Mouse (Mus musculus) lung, embryonic 14.5 days (tissue): ENCODE results near the gene Exph5. TPM values are rescaled to one million over a fixed set of nuclear protein-coding genes. Genes with fewer than 3 reads are reported as not detected.
A peak's percentile ranks its signal among the peaks of the same experiment; 100 is the strongest.

Source experiments
- ATAC-seq: fragments of 200-750 bp; cut with Nextera tagmentation; 2 replicates; pipeline ENCODE4 v1.8.0; 2017; ENCODE audit warnings: mild to moderate bottlenecking, moderate TSS enrichment, moderate library complexity; ENCODE audit not compliant: insufficient read depth
- DNase-seq: peaks from one replicate; pipeline ENCODE4 v3.0.0-alpha.2; 2015
- H3K27ac ChIP-seq: fragments of 300-500 bp; sonication (generic); 2 replicates; pipeline ENCODE4 v1.5.1; 2014; ENCODE audit warnings: low read depth, mild to moderate bottlenecking, moderate library complexity
- H3K27me3 ChIP-seq: fragments of 300-500 bp; sonication (generic); 2 replicates; pipeline ENCODE4 v1.6.1; 2014; ENCODE audit warnings: low read length, control low read depth; ENCODE audit not compliant: insufficient read depth
- H3K36me3 ChIP-seq: fragments of 300-500 bp; sonication (generic); 2 replicates; pipeline ENCODE4 v1.6.1; 2014; ENCODE audit warnings: control low read depth; ENCODE audit not compliant: insufficient read depth
- H3K4me1 ChIP-seq: fragments of 300-500 bp; sonication (generic); 2 replicates; pipeline ENCODE4 v1.6.1; 2014; ENCODE audit warnings: antibody characterized with exemption, control low read depth; ENCODE audit not compliant: insufficient read depth
- H3K4me2 ChIP-seq: fragments of 300-500 bp; sonication (generic); 2 replicates; pipeline ENCODE4 v1.6.1; 2014; ENCODE audit warnings: mild to moderate bottlenecking
- H3K4me3 ChIP-seq: fragments of 300-500 bp; sonication (generic); 2 replicates; pipeline ENCODE4 v1.5.1; 2014; ENCODE audit warnings: low read depth, low read length
- H3K9ac ChIP-seq: fragments of 300-500 bp; sonication (generic); 2 replicates; pipeline ENCODE4 v1.6.1; 2014
- H3K9me3 ChIP-seq: fragments of 300-500 bp; sonication (generic); 2 replicates; pipeline ENCODE4 v1.6.1; 2016; ENCODE audit warnings: low read depth, low read length, control low read depth
- CTCF ChIP-seq: IDR thresholded peaks from 2 replicates; pipeline ENCODE4 v1.5.1; 2016; ENCODE audit warnings: antibody characterized with exemption, low read depth
- WGBS: fragments of 180-500 bp; shearing (Covaris S2); extraction: QIAGEN DNeasy Blood & Tissue Kit; methylation state at CpG from one replicate; pipeline ENCODE4 v1.1.7; 2014; 5-methylcytosine and 5-hydroxymethylcytosine counted together
- polyA plus RNA-seq: library from polyadenylated mRNA; unstranded; fragments of >200 nt; fragmentation: Nextera tagmentation; extraction: Ambion mirVana; gene quantifications from 2 replicates; pipeline ENCODE4 v1.2.1, GENCODE M21; 2014

Exph5 gene
- polyA plus RNA-seq, 1 experiment from 2014 or later, result 5.0 TPM

DNA sequence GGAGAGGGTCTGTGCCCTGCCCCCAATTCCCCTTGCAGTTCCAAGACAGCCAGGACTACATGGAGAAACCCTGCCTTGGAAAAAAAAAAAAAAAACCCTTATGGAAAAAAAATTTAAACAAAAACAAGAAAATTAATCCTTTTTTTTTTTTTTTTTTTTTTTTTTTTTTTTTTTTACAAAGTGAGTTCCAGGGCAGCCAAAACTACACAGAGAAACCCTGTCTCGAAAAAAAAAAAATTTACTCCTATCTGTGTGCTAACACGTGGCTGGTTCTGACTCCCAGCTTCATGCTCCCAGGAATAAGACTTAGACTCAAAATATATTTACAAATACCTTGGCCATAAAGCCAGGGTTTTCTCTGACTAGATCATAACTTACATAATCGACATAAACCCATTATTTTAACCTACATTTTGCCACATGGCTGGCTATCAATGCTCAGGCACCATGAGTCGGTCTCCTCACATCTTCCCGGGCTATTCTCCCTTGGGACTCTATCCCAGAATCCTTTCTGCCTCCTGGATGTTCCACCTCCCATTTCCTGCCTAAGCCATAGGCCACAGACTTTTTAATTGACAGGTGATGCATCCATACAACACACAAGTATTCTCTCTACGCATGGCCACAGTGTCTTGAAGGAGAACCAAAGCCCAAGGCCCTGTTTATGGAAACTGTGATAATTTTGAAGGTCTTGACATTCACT, 102.7 kb downstream of the Exph5 start:
- no peak overlapping the region for H3K27ac ChIP-seq

GRCm38 (mm10) chr9:53404753-53405722, 103.6 kb downstream of the Exph5 start:
- no peaks in the 10 kb centered on the region for H3K27me3 ChIP-seq
- peak overlapping the region; percentile 61 for H3K4me2 ChIP-seq
- peak overlapping the region; percentile 33 for H3K4me3 ChIP-seq
- H3K36me3 ChIP-seq, result peaks cover 1% of the 10 kb centered on the region
- H3K9me3 ChIP-seq, result no peaks in the 10 kb centered on the region
- peak overlapping the region; percentile 32 for H3K9ac ChIP-seq
- H3K27ac ChIP-seq, result peak overlapping the region; percentile 76
- no peak for TF ChIP-seq CTCF
- peak; percentile 93 for DNase-seq
- peak; percentile 84 for ATAC-seq
- H3K4me1 ChIP-seq, result peaks cover 14% of the 10 kb centered on the region
- 24% methylated on average over 21 of the region's 21 CpGs for WGBS

More for the DNA sequence above, 102.7 kb downstream of the Exph5 start:
- Histone ChIP-seq H3K4me3 (no peak overlapping the region), H3K4me2 (peak overlapping the region; percentile 61; the same call in 1 of the 2 replicates), H3K9me3 (no peaks in the 10 kb centered on the region), H3K9ac (no peak overlapping the region), H3K27me3 (no peaks in the 10 kb centered on the region), H3K36me3 (peaks cover 8% of the 10 kb centered on the region), H3K4me1 (peaks cover 14% of the 10 kb centered on the region)
- TF ChIP-seq CTCF, result no peak
- no peak for DNase-seq
- no peak for ATAC-seq
- WGBS, result 78% methylated on average over 6 of the region's 6 CpGs

DNA sequence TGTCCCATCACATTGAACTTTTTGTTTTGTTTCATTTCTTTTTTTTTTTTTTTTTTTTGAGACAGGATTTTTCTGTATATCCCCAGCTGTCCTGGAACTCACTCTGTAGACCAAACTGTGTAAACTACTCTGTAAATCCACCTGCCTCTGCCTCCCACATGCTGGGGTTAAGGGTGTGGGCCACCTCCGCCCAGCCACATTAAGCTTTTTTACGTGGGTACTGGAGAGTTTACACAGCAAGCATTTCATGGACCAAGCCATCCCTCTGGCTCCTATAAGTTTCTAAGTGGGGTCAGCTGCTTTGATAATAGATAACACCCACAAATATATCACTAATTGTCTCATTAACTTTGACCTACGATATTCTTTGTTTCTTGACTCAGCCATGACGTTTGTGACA, 107.1 kb downstream of the Exph5 start:
- H3K27me3 ChIP-seq, result no peaks in the 10 kb centered on the region
- TF ChIP-seq CTCF, result no peak
- no peaks in the 10 kb centered on the region for H3K9me3 ChIP-seq
- no peak overlapping the region for H3K9ac ChIP-seq
- H3K4me2 ChIP-seq, result no peak overlapping the region
- H3K4me3 ChIP-seq, result no peak overlapping the region
- WGBS, result 46% methylated on average over 4 of the region's 4 CpGs
- DNase-seq, result peak; percentile 6
- H3K36me3 ChIP-seq, result no peaks in the 10 kb centered on the region
- peaks cover 5% of the 10 kb centered on the region; the same call in 1 of the 2 replicates for H3K4me1 ChIP-seq
- ATAC-seq, result peak; percentile 51; the same call in 1 of the 2 replicates
- no peak overlapping the region for H3K27ac ChIP-seq

- ATAC-seq (peak; percentile 71), DNase-seq (peak; percentile 74)
- H3K4me1 ChIP-seq, result peaks cover 5% of the 10 kb centered on the region; the same call in 1 of the 2 replicates
- H3K36me3 ChIP-seq, result no peaks in the 10 kb centered on the region
- 44% methylated on average over 2 of the region's 2 CpGs for WGBS
- H3K4me2 ChIP-seq, result no peak overlapping the region
- no peaks in the 10 kb centered on the region for H3K9me3 ChIP-seq
- H3K9ac ChIP-seq, result no peak overlapping the region
- no peaks in the 10 kb centered on the region for H3K27me3 ChIP-seq
- no peak for TF ChIP-seq CTCF
- no peak overlapping the region for H3K4me3 ChIP-seq
- H3K27ac ChIP-seq, result no peak overlapping the region
Measured at GRCm38 (mm10) chr9:53408953-53409361, 107.5 kb downstream of the Exph5 start.

DNA sequence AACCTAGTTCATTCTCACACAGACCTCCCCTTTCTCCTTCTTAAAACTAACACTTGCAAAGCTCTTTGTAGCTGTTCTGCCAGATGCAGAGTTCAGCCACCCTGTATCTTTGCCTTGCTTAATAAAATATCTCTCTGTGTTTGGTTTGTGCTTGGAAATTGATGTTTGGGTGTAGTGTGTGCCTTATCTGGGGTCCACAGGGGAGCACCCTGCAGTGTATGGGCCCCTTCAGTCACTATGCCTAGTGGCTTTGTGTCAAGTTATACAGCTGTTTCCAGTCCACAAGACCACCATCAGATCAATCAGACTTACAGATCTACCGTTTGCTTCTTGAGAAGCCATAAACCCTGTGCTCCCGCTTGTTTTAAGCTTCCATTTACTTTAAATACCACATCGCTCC, 108.0 kb downstream of the Exph5 start:
- Histone ChIP-seq H3K27me3 (no peaks in the 10 kb centered on the region), H3K4me1 (peaks cover 4% of the 10 kb centered on the region; the same call in 1 of the 2 replicates), H3K36me3 (no peaks in the 10 kb centered on the region), H3K27ac (peak overlapping the region; percentile 59), H3K9me3 (no peaks in the 10 kb centered on the region), H3K4me3 (no peak overlapping the region), H3K9ac (no peak overlapping the region), H3K4me2 (no peak overlapping the region)
- DNase-seq, result no peak
- WGBS, result 81% methylated on average over 3 of the region's 3 CpGs
- TF ChIP-seq CTCF, result no peak
- ATAC-seq, result no peak

GRCm38 (mm10) chr9:53422133-53422896, 120.8 kb downstream of the Exph5 start:
- Histone ChIP-seq H3K27me3 (no peaks in the 10 kb centered on the region), H3K9me3 (no peaks in the 10 kb centered on the region), H3K4me2 (no peak overlapping the region), H3K36me3 (no peaks in the 10 kb centered on the region), H3K4me1 (no peaks in the 10 kb centered on the region), H3K9ac (no peak overlapping the region), H3K4me3 (no peak overlapping the region), H3K27ac (peak overlapping the region; percentile 2; the same call in 1 of the 2 replicates)
- ATAC-seq (peak; percentile 58; the same call in 1 of the 2 replicates), DNase-seq (peak; percentile 26)
- 37% methylated on average over 9 of the region's 9 CpGs for WGBS
- TF ChIP-seq CTCF, result no peak
